Mouse (Mus musculus) kidney, postnatal 0 days (tissue): ENCODE measurements around the gene Pip4k2a. TPM values are rescaled to one million over a fixed set of nuclear protein-coding genes. Genes with fewer than 3 reads are reported as not detected.

Experiments used
- ATAC-seq: fragments of 200-750 bp; cut with Nextera tagmentation; replicated peaks from 2 replicates; pipeline ENCODE4 v1.8.0; 2017; ENCODE audit warnings: low read depth, moderate number of reproducible peaks, moderate TSS enrichment, moderate library complexity; ENCODE audit not compliant: low FRiP score
- DNase-seq: peaks from one replicate; pipeline ENCODE4 v3.0.0-alpha.2; 2016; ENCODE audit warnings: low spot score
- H3K27ac ChIP-seq: fragments of 300-500 bp; sonication (generic); 2 replicates; pipeline ENCODE4 v1.5.1; 2014; ENCODE audit warnings: mild to moderate bottlenecking
- H3K27me3 ChIP-seq: fragments of 300-500 bp; sonication (generic); 2 replicates; pipeline ENCODE4 v1.6.1; 2014; ENCODE audit warnings: low read length, mixed read lengths; ENCODE audit not compliant: insufficient read depth
- H3K36me3 ChIP-seq: fragments of 300-500 bp; sonication (generic); 2 replicates; pipeline ENCODE4 v1.6.1; 2014; ENCODE audit warnings: low read length, mixed read lengths; ENCODE audit not compliant: insufficient read depth
- H3K4me1 ChIP-seq: fragments of 300-500 bp; sonication (generic); replicated peaks from 2 replicates; pipeline ENCODE4 v1.6.1; 2014; ENCODE audit warnings: antibody characterized with exemption, low read length, mixed read lengths; ENCODE audit not compliant: insufficient read depth
- H3K4me2 ChIP-seq: fragments of 300-500 bp; sonication (generic); 2 replicates; pipeline ENCODE4 v1.6.1; 2014; ENCODE audit warnings: mild to moderate bottlenecking, low read length, moderate library complexity, mixed read lengths
- H3K4me3 ChIP-seq: fragments of 300-500 bp; sonication (generic); replicated peaks from 2 replicates; pipeline ENCODE4 v1.5.1; 2014; ENCODE audit warnings: low read depth, low read length
- H3K9ac ChIP-seq: fragments of 300-500 bp; sonication (generic); 2 replicates; pipeline ENCODE4 v1.6.1; 2014; ENCODE audit warnings: low read depth, low read length
- H3K9me3 ChIP-seq: fragments of 300-500 bp; sonication (generic); replicated peaks from 2 replicates; pipeline ENCODE4 v1.6.1; 2016; ENCODE audit warnings: low read length, inconsistent platforms, mixed read lengths
- CTCF ChIP-seq: IDR thresholded peaks from 2 replicates; pipeline ENCODE4 v1.5.1; 2016; ENCODE audit warnings: antibody characterized with exemption, low read depth, mild to moderate bottlenecking, moderate library complexity
- WGBS: fragments of 180-500 bp; shearing (Covaris S2); extraction: QIAGEN DNeasy Blood & Tissue Kit; methylation state at CpG from one replicate; pipeline ENCODE4 v1.1.7; 2014; 5-methylcytosine and 5-hydroxymethylcytosine counted together
- polyA plus RNA-seq: library from polyadenylated mRNA; unstranded; fragments of >200 nt; fragmentation: Nextera tagmentation; extraction: Ambion mirVana; gene quantifications from 2 replicates; pipeline ENCODE4 v1.2.1, GENCODE M21; 2015

Gene Pip4k2a
- polyA plus RNA-seq, 1 experiment from 2014 or later, result 8.7 TPM

GRCm38 (mm10) chr2:18907269-18907668 lies 90.7 kb downstream of the Pip4k2a start:
- peak; percentile 56 for DNase-seq
- WGBS, result 63% methylated on average over 8 of the region's 8 CpGs
- H3K9me3 ChIP-seq, result no peaks in the 10 kb centered on the region
- H3K4me1 ChIP-seq, result peaks cover 5% of the 10 kb centered on the region; the same call in 1 of the 2 replicates
- ATAC-seq, result no peak
- no peak overlapping the region for H3K4me2 ChIP-seq
- H3K9ac ChIP-seq, result no peak overlapping the region
- H3K27ac ChIP-seq, result no peak overlapping the region
- no peak for TF ChIP-seq CTCF
- H3K36me3 ChIP-seq, result peaks cover 2% of the 10 kb centered on the region; the same call in 1 of the 2 replicates
- H3K4me3 ChIP-seq, result no peak overlapping the region
- no peaks in the 10 kb centered on the region for H3K27me3 ChIP-seq

GRCm38 (mm10) chr2:18906421-18907084 lies 91.4 kb downstream of the Pip4k2a start:
- no peaks in the 10 kb centered on the region for H3K9me3 ChIP-seq
- TF ChIP-seq CTCF, result no peak
- WGBS, result 74% methylated on average over 2 of the region's 2 CpGs
- no peaks in the 10 kb centered on the region for H3K27me3 ChIP-seq
- DNase-seq, result no peak
- H3K9ac ChIP-seq, result no peak overlapping the region
- peaks cover 5% of the 10 kb centered on the region; the same call in 1 of the 2 replicates for H3K4me1 ChIP-seq
- no peak for ATAC-seq
- H3K4me3 ChIP-seq, result no peak overlapping the region
- no peak overlapping the region for H3K4me2 ChIP-seq
- H3K36me3 ChIP-seq, result peaks cover 2% of the 10 kb centered on the region; the same call in 1 of the 2 replicates
- H3K27ac ChIP-seq, result no peak overlapping the region

- TF ChIP-seq CTCF, result no peak
- Histone ChIP-seq H3K4me1 (0 out of 2 replicates have a peak, but pooled peaks cover under 1% of the 10 kb centered on the region), H3K9ac (no peak overlapping the region), H3K9me3 (no peaks in the 10 kb centered on the region), H3K27ac (no peak overlapping the region), H3K4me3 (no peak overlapping the region), H3K36me3 (peaks cover 2% of the 10 kb centered on the region; the same call in 1 of the 2 replicates), H3K4me2 (no peak overlapping the region), H3K27me3 (no peaks in the 10 kb centered on the region)
- no peak for ATAC-seq
- WGBS, result 79% methylated on average over 9 of the region's 9 CpGs
- DNase-seq, result no peak
Measured at GRCm38 (mm10) chr2:18903301-18904068, 94.4 kb downstream of the Pip4k2a start.

- Histone ChIP-seq H3K27me3 (no peaks in the 10 kb centered on the region), H3K27ac (no peak overlapping the region), H3K36me3 (peaks cover 2% of the 10 kb centered on the region; the same call in 1 of the 2 replicates), H3K4me2 (no peak overlapping the region), H3K4me1 (peaks cover 19% of the 10 kb centered on the region; the same call in 1 of the 2 replicates), H3K9me3 (no peaks in the 10 kb centered on the region), H3K4me3 (no peak overlapping the region), H3K9ac (no peak overlapping the region)
- DNase-seq (no peak), ATAC-seq (no peak)
- WGBS, result 88% methylated on average over 4 of the region's 4 CpGs
- no peak for TF ChIP-seq CTCF
Measured at GRCm38 (mm10) chr2:18901133-18901532, 96.8 kb downstream of the Pip4k2a start.

- no peak overlapping the region for H3K4me2 ChIP-seq
- no peaks in the 10 kb centered on the region for H3K27me3 ChIP-seq
- H3K4me3 ChIP-seq, result no peak overlapping the region
- ATAC-seq (no peak), DNase-seq (no peak)
- no peak overlapping the region for H3K9ac ChIP-seq
- peak; percentile 33; the same call in 1 of the 2 replicates for TF ChIP-seq CTCF
- peaks cover 24% of the 10 kb centered on the region; the same call in 1 of the 2 replicates for H3K4me1 ChIP-seq
- no peak overlapping the region for H3K27ac ChIP-seq
- peaks cover 2% of the 10 kb centered on the region; the same call in 1 of the 2 replicates for H3K36me3 ChIP-seq
- 94% methylated on average over 2 of the region's 2 CpGs for WGBS
- no peaks in the 10 kb centered on the region for H3K9me3 ChIP-seq
Measured at GRCm38 (mm10) chr2:18900635-18901034, 97.3 kb downstream of the Pip4k2a start.

- TF ChIP-seq CTCF, result no peak
- Histone ChIP-seq H3K4me2 (no peak overlapping the region), H3K9me3 (no peaks in the 10 kb centered on the region), H3K9ac (no peak overlapping the region), H3K27ac (peak overlapping the region; percentile 21), H3K27me3 (no peaks in the 10 kb centered on the region), H3K4me1 (peaks cover 24% of the 10 kb centered on the region; the same call in 1 of the 2 replicates), H3K36me3 (no peaks in the 10 kb centered on the region), H3K4me3 (no peak overlapping the region)
- DNase-seq, result peak; percentile 75
- ATAC-seq, result no peak
- 17% methylated on average over 10 of the region's 10 CpGs for WGBS
Measured at GRCm38 (mm10) chr2:18897742-18898256, 100.1 kb downstream of the Pip4k2a start.
